Mouse (Mus musculus) layer of hippocampus, adult 18-20 months (tissue): ENCODE results near the gene Carmil1. TPM values are rescaled to one million over a fixed set of nuclear protein-coding genes. Genes with fewer than 3 reads are reported as not detected.

Source experiments
- DNase-seq, 2 experiments: peaks; one replicate each; pipeline ENCODE4 v3.0.0; 2022; ENCODE audit warnings: low spot score in 2 of 2
- total RNA-seq, 2 experiments: library from RNA; stranded (reverse); gene quantifications; 2 replicates each; pipeline ENCODE4 v1.2.3; 2021

Gene Carmil1
- total RNA-seq, 2 experiments from 2014 or later: 32.1 to 34.7 TPM

GRCm38 (mm10) chr13:24260751-24261591 is 19.6 kb downstream of the Carmil1 start:
- DNase-seq: no peak

DNA sequence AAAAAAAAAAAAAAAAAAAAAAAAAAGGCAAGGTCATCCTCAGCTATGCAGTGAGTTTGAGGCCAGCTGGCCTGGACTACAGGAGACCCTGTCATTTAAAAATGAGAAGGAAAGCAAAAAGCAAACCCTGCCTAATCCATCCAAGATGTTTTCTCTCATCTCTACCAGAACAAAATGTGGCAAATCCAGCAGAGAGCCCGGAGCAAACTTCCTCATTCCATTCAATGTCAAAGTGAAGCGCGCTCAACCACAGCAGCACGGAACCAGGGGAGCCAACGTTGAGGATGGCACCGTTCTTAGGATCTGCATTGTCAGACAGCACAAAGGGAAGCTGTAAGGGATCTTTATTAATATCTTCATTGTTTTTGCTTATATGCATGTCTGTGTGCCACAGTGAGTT is 22.8 kb downstream of the Carmil1 start:
- DNase-seq: no peak

- DNase-seq: peak in 1 of 2 experiments; percentile 70
These were observed 26.6 kb downstream of the Carmil1 start for GRCm38 (mm10) chr13:24253989-24254388.

- no peak for DNase-seq
These were observed 27.0 kb downstream of the Carmil1 start for GRCm38 (mm10) chr13:24253551-24253950.

GRCm38 (mm10) chr13:24251236-24251635 is 29.4 kb downstream of the Carmil1 start:
- no peak for DNase-seq

DNA sequence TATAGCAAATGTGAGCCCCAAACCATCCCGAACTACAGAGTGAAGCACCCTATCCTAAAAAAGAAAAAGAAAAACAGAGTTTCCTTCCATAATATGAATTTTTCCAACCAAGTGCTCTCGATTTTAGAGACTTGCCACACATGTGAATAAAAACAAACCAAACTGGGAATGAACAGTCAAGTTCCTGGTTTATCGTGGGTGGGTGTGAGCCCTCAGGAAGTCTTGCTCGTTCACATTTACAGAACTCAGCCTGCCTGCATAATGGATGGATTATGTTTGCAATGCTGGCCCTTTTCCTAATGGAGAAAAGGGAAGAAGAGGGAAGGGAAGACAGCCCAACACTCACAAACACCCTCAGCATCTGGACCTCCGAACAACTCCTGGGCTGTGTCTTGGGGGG is 32.7 kb downstream of the Carmil1 start:
- DNase-seq: no peak

GRCm38 (mm10) chr13:24247441-24247840 is 33.2 kb downstream of the Carmil1 start:
- DNase-seq: no peak

DNA sequence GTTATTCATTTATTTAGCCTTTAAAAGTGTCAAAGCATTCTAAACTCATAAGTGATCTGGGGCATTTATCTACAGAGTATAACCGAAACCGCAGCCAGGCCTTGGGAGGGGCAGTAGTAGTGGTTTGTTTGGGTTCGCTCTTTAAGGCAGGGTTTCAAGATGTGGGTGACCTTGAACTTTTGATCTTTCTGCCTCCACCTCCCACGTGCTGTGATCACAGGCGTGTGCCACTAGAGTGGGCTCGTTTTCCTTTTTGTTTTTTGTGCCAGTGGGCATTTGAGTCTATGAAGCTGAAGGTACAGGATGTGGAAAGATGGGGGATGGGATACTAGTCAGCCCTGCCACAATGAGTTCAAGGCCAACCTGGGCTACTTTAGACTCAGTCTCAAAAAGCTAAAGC is 34.3 kb downstream of the Carmil1 start:
- DNase-seq: no peak

DNA sequence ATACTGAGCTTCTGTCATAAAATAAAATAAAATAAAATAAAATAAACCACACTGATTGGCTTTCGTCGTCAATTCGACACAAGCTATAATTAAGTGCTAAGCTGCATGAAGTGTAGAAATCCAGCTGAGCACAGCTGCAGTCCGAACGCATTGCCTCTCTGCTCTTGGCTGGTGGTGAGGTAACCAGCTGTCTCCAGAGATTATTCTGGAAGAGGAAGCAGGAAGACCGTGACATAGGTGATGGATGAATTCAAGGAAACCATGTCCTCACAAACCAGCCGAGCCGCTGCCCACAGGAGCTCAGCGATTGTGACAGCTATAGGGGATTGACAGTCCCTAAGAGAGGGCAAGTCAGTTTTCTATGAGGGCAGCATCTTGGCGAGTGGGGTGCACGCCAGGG is 36.0 kb downstream of the Carmil1 start:
- DNase-seq: no peak

DNA sequence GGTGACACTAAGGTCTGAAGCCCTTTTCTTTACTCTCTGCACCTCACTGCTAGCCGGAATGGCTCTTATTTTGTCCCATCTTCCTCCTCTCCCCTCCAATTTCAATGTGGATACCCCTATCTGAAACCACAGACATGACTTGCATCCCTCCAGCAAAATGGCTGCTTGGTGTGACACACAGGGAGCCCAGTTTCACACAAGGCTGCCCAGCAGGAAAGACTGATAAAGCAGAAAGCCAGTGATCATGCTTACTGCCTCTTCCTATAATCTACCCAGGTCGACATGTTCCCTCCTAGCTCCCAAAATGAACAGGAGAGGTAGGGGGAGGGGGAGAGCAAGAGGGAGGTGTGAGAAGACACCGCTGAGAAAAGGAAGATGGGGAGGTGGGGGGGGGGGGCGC is 36.6 kb downstream of the Carmil1 start:
- DNase-seq: no peak

- DNase-seq: no peak
These were observed 38.0 kb downstream of the Carmil1 start for GRCm38 (mm10) chr13:24242429-24243106.

- DNase-seq: no peak
These were observed 39.4 kb downstream of the Carmil1 start for GRCm38 (mm10) chr13:24241201-24241600.

GRCm38 (mm10) chr13:24240430-24240829 is 40.2 kb downstream of the Carmil1 start:
- no peak for DNase-seq

DNA sequence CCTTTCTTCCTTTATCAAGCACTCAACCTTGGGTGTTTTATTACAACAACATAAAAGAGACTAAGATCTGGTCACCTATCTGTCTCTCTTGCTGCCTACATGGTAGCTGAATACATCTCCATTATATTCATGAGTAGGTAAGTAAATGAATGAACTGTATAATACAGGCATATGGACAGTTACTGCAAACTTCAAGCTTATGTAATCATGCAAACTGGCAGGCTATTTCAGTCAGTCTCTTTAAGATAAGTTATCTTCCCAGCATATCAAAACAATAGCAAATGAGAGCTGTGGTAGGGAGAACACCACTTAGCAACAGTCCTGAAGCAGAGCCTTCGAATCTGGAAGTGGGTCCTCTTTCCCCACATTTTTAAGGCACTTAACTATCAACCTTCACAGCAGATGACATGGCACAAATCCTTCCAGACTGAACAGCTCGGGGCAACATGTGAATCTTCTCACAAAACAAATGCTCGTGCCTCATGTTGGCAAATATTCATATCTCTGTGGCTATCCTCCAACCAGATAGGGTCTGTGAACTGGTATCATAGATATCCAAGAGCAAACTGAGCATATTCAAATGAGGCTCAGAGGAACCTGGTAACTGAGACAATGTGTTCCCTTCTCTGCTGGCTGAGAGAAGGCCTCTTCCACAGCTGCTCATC is 42.0 kb downstream of the Carmil1 start:
- peak in 1 of 2 experiments; percentile 73 for DNase-seq

GRCm38 (mm10) chr13:24236736-24237135 is 43.9 kb downstream of the Carmil1 start:
- DNase-seq: peak in 1 of 2 experiments; percentile 85

GRCm38 (mm10) chr13:24232750-24233149 is 47.8 kb downstream of the Carmil1 start:
- no peak for DNase-seq

GRCm38 (mm10) chr13:24231746-24232483 is 48.7 kb downstream of the Carmil1 start:
- no peak for DNase-seq

- no peak for DNase-seq
These were observed 49.4 kb downstream of the Carmil1 start for GRCm38 (mm10) chr13:24231146-24231545.

DNA sequence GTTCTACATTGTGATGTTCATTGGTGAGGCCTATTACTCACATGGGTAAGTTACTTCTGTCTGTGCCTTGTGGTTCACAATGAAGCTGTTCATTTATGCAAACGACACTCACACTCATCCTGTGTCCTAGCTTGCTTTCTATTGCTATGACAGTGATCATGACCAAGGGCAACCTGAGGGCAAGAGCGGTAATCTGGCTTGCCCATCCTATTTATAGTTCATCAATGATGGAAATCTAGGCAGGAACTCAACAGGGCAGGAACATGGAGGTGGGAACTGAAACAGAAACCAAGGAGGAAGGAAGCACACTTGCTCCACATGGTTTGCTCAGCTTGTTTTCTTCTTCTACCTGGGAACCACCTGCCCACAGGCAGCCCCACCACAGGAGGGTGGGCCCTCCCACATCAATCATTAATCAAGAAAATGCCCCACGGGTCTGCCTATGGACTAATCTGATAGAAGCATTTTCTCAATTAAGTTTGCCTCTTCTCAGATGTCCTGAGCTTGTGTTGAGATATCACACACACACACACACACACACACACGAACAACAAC is 50.0 kb downstream of the Carmil1 start:
- no peak for DNase-seq

DNA sequence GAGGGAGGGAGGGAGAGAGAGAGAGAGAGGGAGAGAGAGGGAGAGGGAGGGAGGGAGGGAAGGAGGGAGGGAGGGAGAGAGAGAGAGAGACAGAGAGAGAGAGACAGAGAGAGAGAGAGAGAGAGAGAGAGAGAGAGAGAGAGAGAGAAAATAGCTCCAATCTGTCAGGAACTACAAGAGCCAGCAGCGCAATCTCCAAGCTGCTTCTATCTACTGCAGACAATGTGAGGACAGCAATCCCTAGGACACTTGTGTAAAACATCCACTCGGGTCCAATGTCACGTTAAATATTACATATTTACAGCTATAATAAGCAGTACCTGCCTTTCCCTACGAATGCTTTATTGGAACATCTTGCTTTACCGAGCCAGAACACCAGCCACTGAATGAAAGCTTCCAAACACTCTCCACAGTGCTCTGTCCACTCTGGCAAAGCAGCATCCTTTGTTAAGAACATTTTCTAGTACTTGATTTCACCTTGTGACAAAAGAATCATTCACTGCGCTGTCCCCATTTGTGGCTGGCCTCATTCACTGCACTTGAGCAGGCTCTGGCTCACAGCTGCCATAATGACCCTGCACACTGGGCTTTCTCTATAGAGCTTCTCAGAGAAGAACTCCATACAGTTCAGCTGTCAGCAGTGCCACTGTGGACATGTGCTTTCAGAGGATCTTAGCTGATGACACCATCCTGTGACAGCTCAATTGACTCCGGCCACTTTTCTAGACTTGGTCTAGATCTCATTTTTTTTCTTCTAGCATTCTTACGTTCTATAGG is 57.0 kb downstream of the Carmil1 start:
- no peak for DNase-seq
